Mouse (Mus musculus): Measurements from ENCODE around the gene Ryr1.
"Not testable (repeated sequence)": the region's sequence is repeated elsewhere in the genome, so short reads cannot be mapped to it uniquely, and the experiment has no call there.

Ryr1 gene

DNA sequence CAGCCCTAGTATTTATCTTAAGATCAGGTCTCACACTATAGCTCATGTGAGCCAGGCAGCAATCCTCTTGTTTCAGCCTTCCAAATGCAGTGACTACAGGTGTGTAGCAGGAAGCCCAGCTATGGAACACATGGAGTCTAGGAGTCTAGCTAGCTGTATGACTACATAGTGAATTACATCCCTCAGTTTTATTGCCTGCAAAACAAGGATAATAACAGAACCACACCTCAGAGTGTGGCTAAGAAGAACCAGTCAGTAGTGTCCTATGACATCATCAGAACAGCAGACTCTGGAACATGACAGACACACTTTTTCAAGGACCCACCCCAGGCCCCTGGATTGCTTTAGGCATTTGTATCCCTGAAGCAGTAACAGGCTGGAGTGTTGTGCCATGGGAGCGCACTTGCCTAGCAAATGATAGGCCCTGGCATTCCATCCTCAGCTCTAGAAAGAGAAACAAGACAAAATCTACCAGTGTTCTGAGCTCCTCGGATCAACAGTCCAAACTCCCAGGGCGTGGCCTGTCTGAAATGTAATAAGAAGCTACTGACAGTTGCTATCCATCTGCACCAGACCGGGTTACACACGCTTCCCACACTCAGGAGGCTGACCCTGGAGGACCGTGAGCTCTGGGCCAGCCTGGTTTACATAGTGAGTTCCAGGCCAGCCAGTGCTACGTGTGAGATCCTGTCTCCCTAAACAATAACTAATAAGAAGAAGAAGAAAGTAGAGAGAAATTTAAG is 21.8 kb upstream of the Ryr1 start:
- no peak for DNase-seq (ENCODE audit: low spot score)

DNA sequence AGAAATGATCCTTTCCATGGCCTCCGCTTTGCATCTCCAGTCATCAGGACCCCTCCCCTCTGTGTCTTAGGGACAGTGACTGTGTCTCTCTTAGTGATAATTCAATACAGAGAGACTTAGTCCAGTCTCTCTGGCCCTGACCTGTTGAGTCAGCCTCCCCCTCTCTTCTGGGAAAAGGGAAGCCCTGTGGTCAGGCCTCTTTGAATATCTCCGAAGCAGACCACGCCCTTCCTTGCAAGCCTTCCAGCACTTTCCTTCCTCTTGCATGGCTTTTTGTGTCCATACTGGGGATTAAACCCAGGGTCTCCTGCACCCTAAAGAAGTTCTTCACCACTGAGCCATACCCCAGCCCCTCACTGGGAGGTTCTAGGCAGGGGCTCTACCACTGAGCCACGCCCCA is 19.0 kb upstream of the Ryr1 start:
- DNase-seq (ENCODE audit: low spot score), result no peak

DNA sequence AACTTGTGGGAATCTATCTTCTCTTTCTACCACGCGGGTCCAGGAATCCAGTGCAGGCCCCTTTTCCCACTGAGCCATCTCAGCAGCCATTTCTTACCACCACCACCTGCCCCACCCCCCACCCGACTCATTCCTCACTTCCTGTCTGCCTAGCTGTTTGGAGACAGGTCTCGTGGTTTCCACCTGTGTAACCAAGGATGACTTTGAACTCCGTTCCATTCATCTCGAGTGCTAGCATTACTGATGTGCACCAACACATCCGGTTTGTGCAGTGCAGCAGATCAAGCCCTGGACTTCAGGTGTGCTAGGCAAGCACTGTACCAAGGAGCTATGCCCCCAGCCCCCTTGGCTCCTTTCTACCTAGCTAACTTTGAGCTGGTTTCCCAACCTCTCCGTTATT is 16.4 kb upstream of the Ryr1 start:
- DNase-seq (ENCODE audit: low spot score), result no peak

DNA sequence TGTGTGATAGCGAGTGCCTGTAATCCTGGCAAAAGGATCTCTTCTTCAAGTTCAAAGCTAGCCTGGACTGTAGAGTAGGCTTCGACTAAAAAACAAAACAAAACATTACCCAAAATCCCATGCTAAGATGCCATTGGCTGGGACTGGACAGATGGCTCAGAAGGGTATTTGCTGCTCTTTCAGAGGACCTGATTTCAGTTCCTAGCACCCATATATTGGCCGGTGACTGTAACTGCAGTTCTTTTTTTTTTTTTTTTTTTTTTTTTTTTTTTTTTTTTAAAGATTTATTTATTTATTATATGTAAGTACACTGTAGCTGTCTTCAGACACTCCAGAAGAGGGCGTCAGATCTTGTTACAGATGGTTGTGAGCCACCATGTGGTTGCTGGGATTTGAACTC is 14.3 kb upstream of the Ryr1 start:
- DNase-seq (ENCODE audit: low spot score), result not testable (repeated sequence)

DNA sequence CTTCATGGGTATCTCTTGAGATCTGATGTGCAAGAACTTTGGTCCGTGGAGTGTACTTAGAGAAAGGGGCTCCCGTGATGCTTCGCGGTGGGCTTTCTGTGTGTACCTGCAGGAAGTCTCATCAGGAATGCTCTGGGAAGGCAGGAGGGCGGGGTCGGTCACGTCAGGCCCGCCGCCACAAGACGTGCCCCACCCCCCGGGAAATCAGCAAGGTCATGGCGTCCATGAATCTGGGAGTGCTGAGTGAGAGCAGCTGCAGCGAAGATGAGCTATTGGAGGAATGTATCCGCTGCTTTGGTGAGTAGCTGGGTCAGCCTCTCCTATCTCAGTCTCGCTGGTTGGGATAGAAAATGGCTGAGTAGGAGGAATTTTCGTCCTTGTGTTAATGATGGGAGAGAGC is 12.4 kb upstream of the Ryr1 start:
- DNase-seq (ENCODE audit: low spot score), result no peak

DNA sequence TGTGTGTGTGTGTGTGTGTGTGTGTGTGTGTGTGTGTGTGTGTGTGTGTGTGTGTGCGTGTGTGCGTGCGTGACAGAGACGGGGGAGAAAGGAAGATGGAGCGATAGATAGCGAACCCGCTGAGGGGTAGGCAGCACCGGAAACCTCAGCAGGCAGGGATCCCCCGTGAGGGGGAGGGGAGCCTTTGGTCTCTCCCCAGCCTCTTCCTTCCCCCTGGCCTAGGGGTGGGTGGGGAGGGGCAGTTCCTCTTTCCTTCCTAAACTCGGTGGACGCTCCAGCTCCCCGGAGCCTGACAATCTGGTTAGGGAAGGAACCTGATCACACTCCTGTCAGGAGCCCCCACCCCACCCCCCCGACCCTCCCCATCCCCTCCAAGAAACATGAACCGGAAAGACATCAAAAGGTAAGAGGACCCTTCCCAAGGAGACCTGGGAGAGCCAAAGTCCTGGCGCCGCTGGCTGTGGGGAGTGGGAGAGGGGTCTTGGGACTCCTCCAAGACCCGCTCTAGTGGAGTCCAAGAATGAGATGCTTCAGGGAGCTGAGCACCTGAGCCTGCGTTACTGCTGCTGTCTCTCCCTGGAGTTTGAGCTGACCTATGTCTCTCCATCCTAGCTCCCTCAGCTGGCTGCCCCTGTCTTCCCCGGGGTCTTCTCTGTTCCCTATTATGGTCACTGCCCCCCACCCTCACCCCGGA is 9.9 kb upstream of the Ryr1 start, which contains the start of gene Rasgrp4:
TSS of gene Rasgrp4 (plus strand) at position 159 of the 694 bp plus-strand sequence.
- DNase-seq (ENCODE audit: low spot score), result no peak

DNA sequence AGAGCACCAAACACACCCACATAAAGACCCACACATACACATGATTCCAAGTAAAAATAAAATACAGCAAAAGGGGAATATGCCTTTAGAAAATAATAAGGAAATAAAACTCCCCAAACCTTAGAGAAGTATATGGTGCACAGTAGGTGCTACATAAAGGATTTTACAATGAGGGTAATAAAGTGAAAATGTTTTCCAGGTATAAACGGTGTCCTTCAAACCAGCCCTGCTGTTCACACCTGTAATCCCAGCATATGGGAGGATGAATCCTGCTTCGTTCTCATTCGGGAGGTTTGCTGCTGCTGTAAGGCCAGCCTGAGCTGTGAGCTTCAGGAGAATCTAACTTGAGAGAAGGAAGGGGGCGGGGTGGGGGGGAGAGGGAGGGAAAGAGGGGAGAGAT is 9.3 kb upstream of the Ryr1 start:
- DNase-seq (ENCODE audit: low spot score), result no peak

DNA sequence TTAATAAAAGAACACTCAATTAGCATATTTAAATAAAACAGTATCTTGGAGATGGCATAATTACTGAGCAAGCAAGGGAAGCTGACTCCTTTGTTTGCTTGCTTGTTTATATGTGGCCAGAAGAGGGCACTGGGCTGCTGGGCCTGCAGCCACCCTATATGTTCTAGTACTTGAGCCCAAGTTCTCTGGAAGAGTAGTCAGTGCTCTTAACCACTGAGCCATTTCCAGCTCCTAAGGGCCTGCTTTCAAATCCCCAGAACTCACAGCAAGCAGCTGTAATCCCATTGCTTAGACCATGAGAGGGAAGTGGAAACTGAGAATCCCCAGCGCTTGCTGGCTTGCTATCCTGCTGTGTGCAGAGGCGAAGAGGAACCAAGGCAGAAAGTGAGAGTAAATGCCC is 3.7 kb upstream of the Ryr1 start:
- no peak for DNase-seq (ENCODE audit: low spot score)

DNA sequence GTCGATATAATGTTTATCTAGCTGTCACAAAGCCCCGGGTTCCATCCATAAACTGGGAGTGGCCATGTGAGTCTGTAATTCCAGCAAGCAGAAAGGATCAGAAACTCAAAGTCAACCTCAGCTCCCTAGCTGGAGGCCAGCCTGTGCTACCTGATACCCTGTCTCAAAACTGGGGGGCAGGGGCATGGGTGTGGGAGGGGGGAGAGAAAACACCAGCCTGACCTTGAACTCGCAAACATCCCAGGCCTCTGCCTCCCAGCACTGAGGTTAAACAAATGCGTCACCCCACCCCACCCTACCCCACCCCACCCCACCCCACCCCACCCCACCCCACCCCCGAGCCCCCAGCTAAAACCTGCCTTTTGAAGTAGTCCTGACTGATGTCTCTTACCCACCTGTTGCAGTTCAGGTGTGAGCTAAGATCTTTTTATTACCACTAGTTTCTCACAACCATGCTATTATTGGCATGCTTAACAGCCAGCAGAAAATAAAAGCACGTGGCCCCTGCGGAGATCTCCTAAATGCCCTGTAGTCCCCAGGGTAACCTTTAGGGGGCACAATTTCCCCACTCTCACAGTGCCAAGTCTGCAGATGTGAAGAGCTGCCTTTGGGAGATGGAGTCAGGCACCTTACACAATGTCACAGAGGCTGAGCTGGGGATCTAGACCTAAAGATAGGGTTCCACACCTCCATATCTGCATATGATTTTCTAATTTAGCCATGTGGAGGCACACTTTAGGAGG is 1.4 kb upstream of the Ryr1 start:
- DNase-seq (ENCODE audit: low spot score), result no peak

DNA sequence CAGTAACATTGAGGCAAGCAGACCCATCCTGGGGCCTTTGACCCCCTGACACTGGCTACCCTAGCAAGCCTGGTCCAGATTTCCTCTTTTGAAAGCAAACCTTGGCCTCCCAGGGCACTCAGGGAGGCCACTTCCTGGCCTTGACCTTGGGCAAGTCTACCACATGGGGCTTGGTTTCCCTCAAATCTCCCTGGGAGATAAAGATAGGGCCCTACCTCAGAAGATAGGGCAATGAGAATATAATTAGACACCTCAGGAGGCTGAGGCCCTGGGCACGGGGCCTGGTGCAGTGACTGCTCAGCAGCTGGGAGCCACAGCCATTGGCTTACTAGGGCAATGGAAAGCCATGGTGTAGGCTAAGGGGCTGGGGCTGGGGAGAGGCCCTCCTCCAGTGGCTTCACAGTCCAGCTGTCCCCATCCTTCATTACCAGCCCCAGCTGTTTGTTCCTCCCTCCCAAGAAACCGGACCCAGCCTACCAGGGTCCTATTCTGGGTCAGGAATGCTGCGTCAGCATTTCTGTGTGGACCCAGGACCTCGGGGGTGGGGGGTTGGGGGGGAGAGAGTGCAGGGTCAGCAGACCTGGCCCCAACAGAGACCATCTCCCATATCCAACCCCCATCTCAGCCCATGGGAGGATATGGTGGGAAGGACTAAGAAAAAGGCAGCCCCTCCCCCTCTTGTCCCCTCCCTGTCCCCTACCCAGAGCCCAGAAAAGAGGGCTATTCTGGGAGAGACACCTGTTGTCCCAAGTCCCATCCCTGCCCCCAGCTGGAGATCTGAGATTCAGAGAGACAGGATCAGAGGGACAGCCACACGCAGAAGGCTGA is 1.2 kb downstream of the Ryr1 start:
- DNase-seq (ENCODE audit: low spot score), result no peak

DNA sequence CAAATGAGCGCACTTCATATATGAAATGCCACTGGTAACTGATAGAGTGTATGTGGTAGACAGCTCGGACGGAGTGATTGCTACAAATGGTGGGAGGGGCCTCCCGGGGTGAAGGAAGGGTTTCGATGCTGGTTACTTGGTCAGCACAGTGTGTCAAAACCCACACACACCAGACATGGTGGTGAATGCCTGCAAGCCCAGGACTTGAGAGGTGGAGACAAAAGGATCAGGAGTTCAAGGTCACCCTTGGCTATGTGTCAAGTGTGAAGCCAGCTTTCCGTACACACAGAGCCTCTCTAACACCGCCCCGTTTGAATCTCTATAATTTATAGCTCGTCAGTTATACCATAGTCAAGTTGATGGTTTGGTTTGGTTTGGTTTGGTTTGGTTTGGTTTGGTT is 2.2 kb downstream of the Ryr1 start:
- no peak for DNase-seq (ENCODE audit: low spot score)

DNA sequence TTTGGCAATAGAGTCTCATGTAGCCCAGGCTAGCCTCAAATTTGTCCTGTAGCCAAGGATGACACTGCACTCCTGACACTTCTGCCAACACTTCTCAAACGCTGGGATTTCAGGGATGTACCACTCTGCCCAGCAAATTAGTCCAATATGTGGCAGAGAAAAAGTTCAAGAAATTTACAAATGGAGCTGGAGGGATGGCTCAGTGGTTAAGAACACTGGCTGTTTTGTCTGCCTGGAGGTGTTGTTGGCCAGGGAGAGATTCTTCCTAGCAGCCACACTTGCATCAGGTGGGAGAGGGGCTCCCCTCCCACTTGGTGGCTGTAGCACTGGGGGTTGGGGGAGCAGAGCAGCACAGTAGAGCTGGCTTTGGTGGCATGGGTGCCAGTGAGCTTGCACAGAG is 5.5 kb downstream of the Ryr1 start:
- no peak for DNase-seq (ENCODE audit: low spot score)

DNA sequence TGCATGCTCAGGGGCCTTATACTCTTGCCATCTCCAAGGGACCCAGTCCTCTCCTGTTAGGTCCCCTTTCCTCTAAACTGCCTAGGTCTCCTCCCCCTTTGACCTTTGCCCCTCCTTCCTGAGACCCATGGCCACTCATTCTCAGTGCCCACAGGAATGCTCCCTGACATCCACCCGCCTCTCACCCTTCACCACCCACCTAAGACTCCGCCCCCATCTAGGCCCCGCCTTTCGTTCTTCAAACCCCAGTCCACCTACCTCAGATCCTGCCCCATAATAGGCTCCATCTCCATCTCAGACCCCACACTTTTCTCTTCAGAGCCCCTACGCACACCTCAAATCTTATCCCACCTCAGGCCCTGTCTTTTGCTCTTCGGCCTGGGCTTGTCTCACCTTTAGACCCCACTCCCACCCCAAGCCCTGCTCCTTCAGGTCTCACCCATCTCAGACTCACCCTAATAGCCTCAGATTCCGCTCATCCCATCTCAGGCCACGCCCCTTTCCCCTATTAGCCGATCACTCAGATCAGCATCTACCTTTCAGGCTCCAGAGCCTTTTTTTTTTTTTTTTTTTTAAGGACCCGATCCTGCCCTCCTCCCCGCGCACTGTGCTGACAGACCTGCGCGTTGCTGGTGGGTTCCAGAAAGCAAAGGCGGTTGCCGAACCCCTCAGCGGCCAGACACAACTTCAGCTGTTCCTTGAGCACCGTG is 6.7 kb downstream of the Ryr1 start:
- no peak for DNase-seq (ENCODE audit: low spot score)

DNA sequence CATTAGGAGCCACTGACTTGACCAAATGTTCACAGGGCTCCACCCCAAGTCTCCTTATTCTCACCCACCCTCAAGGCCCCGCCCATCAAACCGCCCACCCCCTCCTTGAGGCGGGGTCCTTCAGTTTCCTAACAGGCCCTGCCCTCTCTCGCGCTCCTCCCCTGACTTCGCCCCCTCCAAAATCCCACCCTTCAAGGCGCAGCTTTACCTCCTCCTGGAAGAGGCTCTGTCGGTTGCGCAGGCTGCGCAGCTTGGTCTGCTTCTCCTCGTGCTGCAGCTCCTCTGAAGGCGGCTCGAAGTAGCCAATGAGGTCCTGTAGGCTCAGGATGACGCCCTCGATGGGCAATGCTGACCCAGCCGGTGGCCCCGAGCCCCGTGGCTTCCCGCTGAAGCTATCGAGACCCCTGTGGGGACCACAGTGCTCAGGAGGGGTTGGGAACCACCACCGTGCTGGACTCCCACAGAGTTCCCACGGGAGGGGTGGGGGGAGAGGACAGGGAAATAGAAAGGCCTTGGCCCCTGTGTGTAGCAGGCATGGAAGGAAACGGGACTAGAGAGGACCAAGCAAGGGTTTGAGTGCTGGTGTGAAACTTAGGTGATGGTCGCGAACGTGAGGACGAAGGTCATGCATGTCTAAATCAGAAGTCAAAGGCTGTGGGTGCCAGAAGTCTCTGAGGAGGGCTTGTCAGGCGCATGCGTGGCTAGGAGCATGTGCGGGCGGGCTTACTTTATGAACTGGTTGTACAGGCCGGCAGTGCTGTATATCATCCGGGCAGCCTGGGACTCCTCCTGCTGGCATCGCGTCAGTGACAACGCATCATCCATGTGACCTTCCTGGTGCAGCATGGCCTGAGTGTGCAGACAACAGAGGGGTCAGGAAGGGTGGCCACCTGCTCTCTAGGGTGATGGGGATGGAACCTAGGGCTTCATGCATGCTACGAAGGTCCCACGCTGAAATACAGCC is 15.7 kb downstream of the Ryr1 start:
- peak; percentile 14 for DNase-seq (ENCODE audit: low spot score)

DNA sequence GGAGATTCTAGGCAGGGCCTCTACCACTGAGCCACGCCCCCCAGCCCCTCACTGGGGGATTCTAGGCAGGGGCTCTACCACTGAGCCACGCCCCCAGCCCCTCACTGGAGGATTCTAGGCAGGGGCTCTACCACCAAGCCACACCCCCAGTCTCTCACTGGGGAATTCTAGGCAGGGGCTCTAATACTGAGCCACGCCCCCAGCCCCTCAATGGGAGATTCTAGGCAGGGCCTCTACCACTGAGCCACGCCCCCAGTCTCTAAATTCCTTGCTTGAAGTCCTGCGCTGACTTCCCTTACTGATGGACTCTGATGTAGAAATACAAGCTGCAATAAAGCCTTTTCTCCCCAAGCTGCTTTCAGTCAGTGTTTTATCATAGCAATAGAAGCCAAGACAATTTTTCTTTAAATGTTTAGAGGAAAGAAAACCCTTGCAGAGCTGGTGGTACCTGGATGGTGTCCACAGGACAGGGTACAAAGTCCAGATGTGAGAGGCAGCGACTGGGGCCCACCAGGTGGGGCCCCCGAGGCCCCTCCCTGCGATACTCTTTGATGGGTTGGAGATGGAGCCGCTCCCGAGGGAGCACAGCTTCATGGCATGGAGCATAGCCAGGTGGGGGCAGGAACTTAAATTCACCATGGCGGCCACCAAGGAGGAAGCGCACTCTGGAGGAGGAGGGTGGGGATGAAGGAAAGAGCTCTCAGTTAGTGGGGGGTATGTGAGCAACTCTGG is 23.5 kb downstream of the Ryr1 start:
- no peak for DNase-seq (ENCODE audit: low spot score)

DNA sequence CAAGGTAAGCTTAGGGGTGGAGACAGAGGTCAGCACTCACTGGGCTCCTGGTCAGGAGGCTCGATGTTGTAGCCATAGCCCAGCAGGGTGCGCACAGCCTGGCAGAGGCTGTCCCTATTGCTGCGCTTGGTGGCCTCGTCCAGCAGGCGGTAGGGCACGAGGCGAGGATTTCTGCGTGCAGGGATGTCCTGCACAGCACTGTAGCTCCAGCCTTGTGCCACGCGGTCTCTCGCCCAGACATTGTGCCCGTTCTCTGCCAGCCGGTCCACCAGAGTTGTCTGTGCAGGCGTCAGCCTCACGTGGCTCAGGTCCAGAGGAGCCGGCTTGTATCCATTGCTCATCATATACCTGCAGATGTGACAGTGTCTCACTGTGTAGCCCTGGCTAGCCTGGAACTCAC is 27.8 kb downstream of the Ryr1 start:
- DNase-seq (ENCODE audit: low spot score), result no peak

DNA sequence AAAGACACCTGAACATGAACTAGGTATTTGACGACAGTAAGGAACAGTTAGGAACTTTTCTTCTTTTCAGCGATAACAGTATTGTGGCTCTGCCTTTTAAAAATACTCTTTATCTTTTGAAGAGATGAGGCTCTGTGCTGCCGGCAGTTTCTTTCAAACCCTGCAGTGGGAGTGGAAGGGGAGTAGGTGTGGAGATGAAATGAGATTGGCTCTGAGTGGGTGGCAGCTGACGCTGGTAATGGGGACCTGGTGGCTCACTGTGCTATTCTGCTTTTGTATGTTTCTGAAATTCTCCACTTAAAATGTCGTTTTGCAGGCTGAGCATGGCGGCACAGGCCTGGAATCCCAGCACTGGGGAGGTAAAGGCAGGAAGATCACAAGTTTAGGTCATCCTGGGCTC is 36.2 kb downstream of the Ryr1 start:
- DNase-seq (ENCODE audit: low spot score), result no peak

DNA sequence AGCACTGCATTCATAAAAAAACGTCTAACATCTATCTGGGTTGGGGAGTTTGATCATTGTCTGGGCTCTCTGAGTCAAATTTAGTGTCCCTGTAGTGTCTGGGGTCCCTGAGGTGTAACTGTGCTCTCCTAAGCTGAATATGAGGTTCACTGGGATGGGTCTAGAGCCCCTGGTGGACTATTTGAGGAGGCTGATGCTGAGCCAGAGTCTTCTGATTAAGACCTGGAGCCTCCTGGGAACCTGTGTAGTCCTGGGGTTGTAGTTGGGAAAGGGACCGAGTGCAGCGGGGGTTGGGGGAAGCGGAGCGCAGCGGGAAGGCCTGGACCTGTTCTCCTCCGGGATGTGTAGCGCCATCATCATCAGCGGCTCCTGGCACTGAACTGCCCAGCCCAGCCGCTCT is 38.1 kb downstream of the Ryr1 start:
- no peak for DNase-seq (ENCODE audit: low spot score)

DNA sequence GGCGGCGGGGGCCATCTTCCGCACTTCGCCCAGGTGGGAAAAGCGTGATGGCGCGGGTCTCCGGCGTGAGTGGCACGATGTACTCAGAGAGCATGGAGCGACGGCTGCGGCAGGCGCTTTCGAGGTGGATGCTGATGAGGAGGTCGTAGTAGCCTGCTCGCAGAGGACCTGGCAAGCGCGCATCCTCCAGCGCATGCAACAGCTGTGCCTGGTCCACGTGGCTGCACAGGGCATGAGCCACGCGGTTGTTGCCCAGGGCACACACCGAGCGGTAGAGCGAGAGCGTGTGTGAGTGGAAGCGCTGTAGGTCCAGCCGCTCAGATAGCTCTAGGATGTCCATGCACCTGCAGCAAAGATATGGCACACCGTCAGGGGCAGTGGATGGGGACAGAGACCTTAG is 39.0 kb downstream of the Ryr1 start:
- no peak for DNase-seq (ENCODE audit: low spot score)

DNA sequence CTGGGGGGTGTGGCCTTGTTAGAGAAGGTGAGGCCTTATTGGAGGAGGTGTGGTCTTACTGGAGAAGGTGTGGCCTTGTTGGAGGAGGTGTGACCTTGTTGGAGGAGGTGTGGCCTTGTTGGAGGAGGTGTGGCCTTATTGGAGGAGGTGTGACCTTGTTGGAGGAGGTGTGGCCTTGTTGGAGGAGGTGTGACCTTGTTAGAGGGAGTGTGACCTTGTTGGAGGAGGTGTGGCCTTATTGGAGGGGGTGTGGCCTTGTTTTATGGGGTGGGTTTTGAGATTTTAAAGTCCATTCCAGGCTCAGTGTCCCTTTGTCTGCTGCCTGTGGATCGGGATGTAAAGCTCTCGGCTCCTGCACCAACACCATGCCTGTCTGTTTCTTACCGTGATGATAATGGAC is 40.6 kb downstream of the Ryr1 start:
- no peak for DNase-seq (ENCODE audit: low spot score)
